Mouse (Mus musculus): Measurements from ENCODE around the gene Rnf150. TPM values are rescaled to one million over a fixed set of nuclear protein-coding genes. Genes with fewer than 3 reads are reported as not detected.

Rnf150 gene
- 2.4 and 3.3 TPM in 2 replicates for polyA plus RNA-seq (2014; fragmentation: Nextera tagmentation; extraction: Ambion mirVana)

DNA sequence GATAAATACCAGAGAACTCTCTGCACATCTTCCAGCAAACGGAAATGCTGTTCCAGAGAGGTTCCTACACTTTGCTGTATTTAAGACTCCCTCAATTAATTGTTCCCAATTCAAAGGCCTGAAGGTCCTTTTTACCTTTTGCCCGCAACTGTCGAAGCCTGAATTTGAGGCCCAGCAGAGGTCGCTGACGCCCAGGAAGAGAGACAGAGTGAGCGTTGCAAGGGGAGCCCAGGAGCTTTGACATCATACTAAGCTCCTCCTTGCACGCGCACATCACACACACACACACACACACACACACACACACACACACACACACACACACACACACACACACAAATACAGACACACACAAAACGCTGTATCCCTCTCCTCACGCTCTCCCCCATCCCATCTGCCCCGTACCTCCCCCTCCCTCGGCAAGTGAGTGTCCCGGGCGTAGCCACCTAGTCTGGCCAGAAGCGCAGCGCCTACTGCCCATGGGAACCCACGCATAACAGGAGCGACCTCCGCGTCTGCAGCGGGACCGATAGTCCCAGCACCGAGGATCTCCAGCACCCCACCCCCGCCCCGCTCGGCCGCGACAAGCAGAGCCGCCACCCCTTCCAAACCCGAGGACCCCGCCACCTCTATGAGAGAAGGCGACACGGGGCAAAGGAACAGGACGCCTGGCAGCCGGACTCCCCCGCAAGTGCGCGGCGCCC lies at the start of gene Rnf150:
Gene Rnf150, plus strand, starts transcription at position 316 of the 704 bp plus-strand sequence.
- no peaks in the 10 kb centered on the region for H3K9me3 ChIP-seq (ENCODE audit: control insufficient read depth, low read length)
- peak within 1 kb of the TSS; percentile 92 for H3K9ac ChIP-seq (replicated peaks; ENCODE audit: low read length)
- H3K36me3 ChIP-seq (ENCODE audit: control insufficient read depth, insufficient read depth, low read length): no peaks in the 10 kb centered on the region
- peak within 1 kb of the TSS; percentile 71 for H3K4me3 ChIP-seq (replicated peaks; ENCODE audit: low read depth, low read length)
- H3K4me2 ChIP-seq (ENCODE audit: low read length): peak within 1 kb of the TSS; percentile 75
- ATAC-seq (ENCODE audit: low FRiP score, low TSS enrichment) (peak; percentile 83), DNase-seq (peak; percentile 94)
- H3K4me1 ChIP-seq (ENCODE audit: control insufficient read depth, insufficient read depth, low read length): peaks cover 22% of the 10 kb centered on the region
- no peaks in the 10 kb centered on the region for H3K27me3 ChIP-seq (ENCODE audit: control insufficient read depth, insufficient read depth, low read length)
- under 1% methylated on average over 39 of the region's 39 CpGs for WGBS
- H3K27ac ChIP-seq (replicated peaks; ENCODE audit: low read depth, low read length): peak within 1 kb of the TSS; percentile 92

DNA sequence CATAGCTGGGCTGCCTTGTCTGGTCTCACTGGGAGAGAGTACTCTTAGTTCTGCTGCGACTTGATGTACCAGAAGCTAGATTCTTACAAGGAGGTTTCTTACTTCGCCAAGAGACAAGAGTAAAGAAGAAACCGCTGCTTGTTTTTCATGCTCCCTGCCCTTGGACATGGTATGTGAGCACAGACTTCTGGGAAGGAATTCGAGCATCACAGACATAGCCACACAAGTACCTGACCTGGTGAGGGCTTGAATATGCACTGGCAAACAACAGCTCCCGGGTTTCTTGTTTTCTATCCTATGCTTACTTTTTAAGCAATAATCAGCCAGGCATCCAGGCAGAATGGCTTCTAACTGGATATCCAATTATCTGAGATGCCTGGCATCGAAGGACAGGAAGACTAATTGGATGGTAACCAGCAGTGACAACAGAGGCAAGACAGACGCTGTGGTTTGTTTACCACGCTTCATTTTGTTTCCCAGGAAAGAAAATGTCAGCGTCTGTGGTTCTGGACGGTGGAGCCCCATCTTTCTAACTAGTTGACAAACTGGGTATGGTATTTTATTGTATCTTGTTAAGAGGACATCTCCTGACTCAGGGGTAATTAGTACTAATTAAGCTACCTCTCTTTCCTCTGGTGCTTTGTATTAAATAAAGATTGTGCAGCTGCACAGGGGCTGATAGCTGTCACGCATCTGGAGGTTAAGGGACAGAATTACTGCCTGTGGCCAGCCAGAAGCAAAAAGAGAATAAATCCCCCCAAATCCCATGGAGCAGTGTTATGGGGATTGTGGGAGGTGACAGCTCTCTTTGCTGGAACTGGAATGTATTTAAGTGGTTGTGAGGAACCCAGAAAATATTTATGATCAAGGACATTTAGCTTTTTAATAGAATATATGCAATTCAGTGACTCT lies 36.8 kb upstream of the Rnf150 start:
- DNase-seq: peak; percentile 49

DNA sequence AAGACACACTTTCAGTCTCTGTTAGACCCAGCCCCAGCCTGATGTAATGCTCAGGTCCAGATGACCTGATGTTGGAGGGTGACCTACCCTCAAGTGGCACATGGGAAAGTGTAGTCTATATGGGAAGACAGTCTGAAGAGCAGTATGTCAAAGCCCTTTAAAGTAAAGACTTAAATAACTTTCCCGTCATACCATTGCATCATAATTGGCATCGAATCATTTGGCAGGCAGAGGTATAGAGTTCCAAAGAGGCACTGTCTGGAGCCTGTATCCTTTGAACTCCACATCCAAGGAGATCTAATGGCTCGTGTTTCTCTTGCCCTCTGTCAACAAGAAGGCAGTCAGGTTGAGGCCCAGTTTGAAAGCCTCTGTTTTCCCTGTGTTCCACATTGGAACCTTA lies 22.7 kb upstream of the Rnf150 start:
- Histone ChIP-seq H3K4me1 (ENCODE audit: control insufficient read depth, insufficient read depth, low read length) (no peaks in the 10 kb centered on the region), H3K36me3 (ENCODE audit: control insufficient read depth, insufficient read depth, low read length) (no peaks in the 10 kb centered on the region), H3K27me3 (ENCODE audit: control insufficient read depth, insufficient read depth, low read length) (no peaks in the 10 kb centered on the region), H3K27ac (replicated peaks; ENCODE audit: low read depth, low read length) (no peak overlapping the region), H3K4me3 (replicated peaks; ENCODE audit: low read depth, low read length) (no peak overlapping the region), H3K9ac (replicated peaks; ENCODE audit: low read length) (no peak overlapping the region), H3K9me3 (ENCODE audit: control insufficient read depth, low read length) (no peaks in the 10 kb centered on the region), H3K4me2 (ENCODE audit: low read length) (no peak overlapping the region)
- 82% methylated on average over 3 of the region's 3 CpGs for WGBS
- no peak for ATAC-seq (ENCODE audit: low FRiP score, low TSS enrichment)
- DNase-seq: no peak

More for the DNA sequence above, 36.8 kb upstream of the Rnf150 start:
- H3K4me3 ChIP-seq (replicated peaks; ENCODE audit: low read depth, low read length): no peak overlapping the region
- no peak overlapping the region for H3K4me2 ChIP-seq (ENCODE audit: low read length)
- H3K27ac ChIP-seq (replicated peaks; ENCODE audit: low read depth, low read length): peak overlapping the region; percentile 28
- 57% methylated on average over 11 of the region's 11 CpGs for WGBS
- H3K9ac ChIP-seq (replicated peaks; ENCODE audit: low read length): no peak overlapping the region
- H3K9me3 ChIP-seq (ENCODE audit: control insufficient read depth, low read length): no peaks in the 10 kb centered on the region
- no peaks in the 10 kb centered on the region for H3K27me3 ChIP-seq (ENCODE audit: control insufficient read depth, insufficient read depth, low read length)
- ATAC-seq (ENCODE audit: low FRiP score, low TSS enrichment): peak; percentile 27; the same call in 1 of the 2 replicates
- no peaks in the 10 kb centered on the region for H3K36me3 ChIP-seq (ENCODE audit: control insufficient read depth, insufficient read depth, low read length)
- H3K4me1 ChIP-seq (ENCODE audit: control insufficient read depth, insufficient read depth, low read length): no peaks in the 10 kb centered on the region

DNA sequence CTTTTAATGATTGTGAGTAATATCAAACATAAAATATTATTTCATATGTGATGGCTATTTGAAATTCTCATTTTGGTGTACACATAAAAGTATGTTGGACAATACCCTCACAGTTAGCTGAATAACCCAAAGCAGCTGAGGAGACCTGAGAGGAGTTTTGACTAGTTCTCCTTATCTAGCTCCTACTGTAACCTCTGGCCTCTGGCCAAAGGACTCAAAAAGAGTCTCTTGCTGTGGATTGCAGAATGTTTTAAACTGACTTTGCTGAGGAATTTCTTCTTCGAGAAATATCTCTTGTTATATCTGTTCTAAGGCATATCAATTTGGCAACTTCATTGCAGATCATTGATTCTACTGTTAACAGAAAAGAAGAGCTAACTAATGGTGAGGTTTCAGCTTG lies 22.2 kb upstream of the Rnf150 start:
- Histone ChIP-seq H3K9ac (replicated peaks; ENCODE audit: low read length) (no peak overlapping the region), H3K4me1 (ENCODE audit: control insufficient read depth, insufficient read depth, low read length) (no peaks in the 10 kb centered on the region), H3K27me3 (ENCODE audit: control insufficient read depth, insufficient read depth, low read length) (no peaks in the 10 kb centered on the region), H3K36me3 (ENCODE audit: control insufficient read depth, insufficient read depth, low read length) (no peaks in the 10 kb centered on the region), H3K4me3 (replicated peaks; ENCODE audit: low read depth, low read length) (no peak overlapping the region), H3K9me3 (ENCODE audit: control insufficient read depth, low read length) (no peaks in the 10 kb centered on the region), H3K4me2 (ENCODE audit: low read length) (no peak overlapping the region), H3K27ac (replicated peaks; ENCODE audit: low read depth, low read length) (no peak overlapping the region)
- ATAC-seq (ENCODE audit: low FRiP score, low TSS enrichment): no peak
- no peak for DNase-seq
- WGBS: 49% methylated on average over 1 of the region's 1 CpGs

DNA sequence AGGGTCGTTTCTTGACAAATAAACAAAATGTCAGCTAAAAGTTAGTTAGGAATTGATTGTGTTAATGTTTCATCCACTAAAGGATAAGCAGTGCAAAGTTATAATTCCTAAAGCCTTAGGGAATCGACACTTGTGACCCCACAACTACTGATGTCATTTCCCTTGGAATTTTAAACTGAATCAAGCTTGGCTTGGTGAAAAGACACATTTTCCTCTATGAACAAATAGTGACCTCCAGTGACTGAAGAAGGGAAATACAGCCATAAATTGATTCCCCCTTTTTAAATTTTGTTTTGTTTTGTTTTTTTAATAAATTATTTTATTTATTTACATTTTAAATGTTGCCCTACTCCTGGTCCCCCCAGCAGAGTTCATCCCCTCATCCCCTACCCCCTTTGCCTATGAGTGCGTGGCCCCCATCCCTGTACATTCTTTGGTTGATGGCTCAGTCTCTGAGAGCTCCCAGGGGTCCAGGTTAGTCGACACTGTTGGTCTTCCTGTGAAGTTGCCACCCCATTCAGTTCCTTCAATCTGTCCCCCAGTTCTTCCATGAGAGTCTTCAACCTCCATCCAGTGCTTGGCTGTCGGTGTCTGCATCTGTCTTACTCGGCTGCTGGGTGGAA lies 21.5 kb upstream of the Rnf150 start:
- H3K9me3 ChIP-seq (ENCODE audit: control insufficient read depth, low read length): no peaks in the 10 kb centered on the region
- H3K4me1 ChIP-seq (ENCODE audit: control insufficient read depth, insufficient read depth, low read length): no peaks in the 10 kb centered on the region
- no peaks in the 10 kb centered on the region for H3K36me3 ChIP-seq (ENCODE audit: control insufficient read depth, insufficient read depth, low read length)
- ATAC-seq (ENCODE audit: low FRiP score, low TSS enrichment) (no peak), DNase-seq (peak; percentile 64)
- H3K4me2 ChIP-seq (ENCODE audit: low read length): no peak overlapping the region
- H3K27me3 ChIP-seq (ENCODE audit: control insufficient read depth, insufficient read depth, low read length): no peaks in the 10 kb centered on the region
- 60% methylated on average over 6 of the region's 6 CpGs for WGBS
- no peak overlapping the region for H3K9ac ChIP-seq (replicated peaks; ENCODE audit: low read length)
- H3K27ac ChIP-seq (replicated peaks; ENCODE audit: low read depth, low read length): no peak overlapping the region
- H3K4me3 ChIP-seq (replicated peaks; ENCODE audit: low read depth, low read length): no peak overlapping the region

DNA sequence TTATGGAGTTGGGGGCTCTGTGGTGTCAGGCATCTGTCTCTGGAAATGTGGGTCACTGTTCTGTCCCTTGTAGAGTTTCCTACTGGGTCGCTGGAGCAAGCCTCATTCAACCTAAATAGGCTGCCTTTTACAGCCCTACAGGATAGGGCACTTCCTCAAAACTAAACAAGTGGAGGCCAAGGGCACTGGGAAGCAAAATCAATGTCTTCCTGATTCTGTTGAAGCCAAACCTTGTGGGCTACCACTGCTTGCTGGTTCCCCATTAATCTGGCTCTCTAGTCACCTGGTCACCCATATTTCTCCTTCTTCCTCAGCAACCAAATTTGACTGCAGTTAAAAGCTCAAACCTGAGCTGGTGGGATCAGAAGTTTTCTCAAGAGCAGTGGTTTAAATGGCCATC lies 19.5 kb upstream of the Rnf150 start:
- DNase-seq: no peak
- H3K27ac ChIP-seq (replicated peaks; ENCODE audit: low read depth, low read length): no peak overlapping the region
- no peaks in the 10 kb centered on the region for H3K4me1 ChIP-seq (ENCODE audit: control insufficient read depth, insufficient read depth, low read length)
- 35% methylated on average over 1 of the region's 1 CpGs for WGBS
- H3K27me3 ChIP-seq (ENCODE audit: control insufficient read depth, insufficient read depth, low read length): no peaks in the 10 kb centered on the region
- no peaks in the 10 kb centered on the region for H3K9me3 ChIP-seq (ENCODE audit: control insufficient read depth, low read length)
- H3K4me3 ChIP-seq (replicated peaks; ENCODE audit: low read depth, low read length): no peak overlapping the region
- no peaks in the 10 kb centered on the region for H3K36me3 ChIP-seq (ENCODE audit: control insufficient read depth, insufficient read depth, low read length)
- no peak overlapping the region for H3K4me2 ChIP-seq (ENCODE audit: low read length)
- ATAC-seq (ENCODE audit: low FRiP score, low TSS enrichment): no peak
- H3K9ac ChIP-seq (replicated peaks; ENCODE audit: low read length): no peak overlapping the region

DNA sequence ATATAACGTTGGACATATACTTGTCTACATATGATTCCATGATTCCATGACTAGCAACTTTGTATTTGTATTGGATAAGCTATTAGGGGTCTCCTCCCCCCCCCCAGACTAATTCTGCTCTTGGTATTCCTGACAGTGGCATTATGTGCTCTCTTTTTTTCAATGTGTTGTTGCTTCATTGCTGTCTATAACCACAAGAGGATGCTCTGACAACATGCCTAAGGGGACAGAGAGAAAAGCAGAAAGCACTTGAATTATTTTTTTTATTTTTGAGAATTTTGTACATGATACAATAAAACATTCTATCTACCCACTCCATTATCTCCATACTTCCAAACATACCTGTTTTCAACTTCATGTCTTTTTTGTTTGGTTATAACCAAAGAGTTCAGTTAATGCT lies 18.7 kb upstream of the Rnf150 start:
- DNase-seq: no peak
- 49% methylated on average over 1 of the region's 1 CpGs for WGBS
- H3K4me3 ChIP-seq (replicated peaks; ENCODE audit: low read depth, low read length): no peak overlapping the region
- no peaks in the 10 kb centered on the region for H3K9me3 ChIP-seq (ENCODE audit: control insufficient read depth, low read length)
- no peak for ATAC-seq (ENCODE audit: low FRiP score, low TSS enrichment)
- H3K4me1 ChIP-seq (ENCODE audit: control insufficient read depth, insufficient read depth, low read length): no peaks in the 10 kb centered on the region
- no peaks in the 10 kb centered on the region for H3K27me3 ChIP-seq (ENCODE audit: control insufficient read depth, insufficient read depth, low read length)
- no peak overlapping the region for H3K27ac ChIP-seq (replicated peaks; ENCODE audit: low read depth, low read length)
- no peaks in the 10 kb centered on the region for H3K36me3 ChIP-seq (ENCODE audit: control insufficient read depth, insufficient read depth, low read length)
- no peak overlapping the region for H3K9ac ChIP-seq (replicated peaks; ENCODE audit: low read length)
- H3K4me2 ChIP-seq (ENCODE audit: low read length): no peak overlapping the region

DNA sequence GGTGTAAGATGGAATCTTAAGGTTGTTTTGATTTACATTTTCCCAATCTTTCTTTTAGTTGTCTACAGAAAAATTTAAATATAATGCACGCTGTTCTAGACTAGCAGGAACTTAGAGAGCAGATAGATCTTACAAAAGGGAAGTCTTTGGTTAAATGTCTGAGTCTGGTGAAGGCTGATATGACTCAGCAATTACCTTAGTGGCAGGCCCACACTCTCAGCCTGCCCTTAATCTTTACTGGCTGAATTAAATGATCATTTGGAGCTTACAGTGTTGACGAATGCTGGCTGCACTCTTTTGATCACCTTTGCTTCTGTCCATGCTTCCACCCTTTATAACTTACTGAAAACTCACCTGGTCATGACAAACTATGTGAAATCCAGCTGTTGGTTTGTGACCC lies 17.1 kb upstream of the Rnf150 start:
- Histone ChIP-seq H3K27me3 (ENCODE audit: control insufficient read depth, insufficient read depth, low read length) (no peaks in the 10 kb centered on the region), H3K27ac (replicated peaks; ENCODE audit: low read depth, low read length) (no peak overlapping the region), H3K9me3 (ENCODE audit: control insufficient read depth, low read length) (no peaks in the 10 kb centered on the region), H3K4me1 (ENCODE audit: control insufficient read depth, insufficient read depth, low read length) (no peaks in the 10 kb centered on the region), H3K4me3 (replicated peaks; ENCODE audit: low read depth, low read length) (no peak overlapping the region), H3K36me3 (ENCODE audit: control insufficient read depth, insufficient read depth, low read length) (no peaks in the 10 kb centered on the region), H3K9ac (replicated peaks; ENCODE audit: low read length) (no peak overlapping the region), H3K4me2 (ENCODE audit: low read length) (no peak overlapping the region)
- no peak for DNase-seq
- ATAC-seq (ENCODE audit: low FRiP score, low TSS enrichment): no peak
- WGBS: 86% methylated on average over 2 of the region's 2 CpGs

Data from midbrain, embryonic 14.5 days (tissue).